Mouse (Mus musculus) bone marrow macrophage, adult 2 months (primary cell): ENCODE data around the gene Pax7.

Experiments used
- CTCF ChIP-seq: IDR thresholded peaks from 2 replicates; pipeline ENCODE4 v1.5.1; 2012; ENCODE audit warnings: low read depth, mild to moderate bottlenecking, low read length, moderate library complexity
- POLR2A ChIP-seq: IDR thresholded peaks from 2 replicates; pipeline ENCODE4 v1.6.1; 2012; ENCODE audit warnings: mild to moderate bottlenecking, low read depth, low read length, borderline replicate concordance

GRCm38 (mm10) chr4:139689627-139690269 lies 143.6 kb downstream of the Pax7 start:
- TF ChIP-seq POLR2A (no peak), CTCF (no peak)
